Mouse (Mus musculus) heart, adult 2 months (tissue): ENCODE data around the gene Lman1l. TPM values are rescaled to one million over a fixed set of nuclear protein-coding genes. Genes with fewer than 3 reads are reported as not detected.

Source experiments
- DNase-seq, 2 experiments: peaks; one replicate each; pipeline ENCODE4 v3.0.0; 2021
- H3K27ac ChIP-seq: fragments of 200-600 bp; 2 replicates; pipeline ENCODE4 v1.8.1; 2022
- H3K27me3 ChIP-seq: fragments of 200-500 bp; 2 replicates; pipeline ENCODE4 v1.6.1; 2012; ENCODE audit warnings: mild to moderate bottlenecking, low read length, inconsistent platforms, mixed read lengths; ENCODE audit not compliant: control insufficient read depth, insufficient read depth
- H3K36me3 ChIP-seq: fragments of 200-500 bp; 2 replicates; pipeline ENCODE4 v1.6.1; 2012; ENCODE audit warnings: low read length, inconsistent platforms; ENCODE audit not compliant: control insufficient read depth, insufficient read depth
- H3K4me1 ChIP-seq: fragments of 200-500 bp; 2 replicates; pipeline ENCODE4 v1.6.1; 2011; ENCODE audit warnings: low read length; ENCODE audit not compliant: control insufficient read depth, insufficient read depth
- H3K4me3 ChIP-seq: fragments of 200-600 bp; 2 replicates; pipeline ENCODE4 v1.8.1; 2022
- H3K79me2 ChIP-seq: fragments of 200-500 bp; replicated peaks from 2 replicates; pipeline ENCODE4 v1.6.1; 2012; ENCODE audit warnings: mild to moderate bottlenecking, inconsistent platforms, low read length, moderate library complexity, mixed read lengths; ENCODE audit not compliant: control insufficient read depth, insufficient read depth
- H3K9ac ChIP-seq: fragments of 200-500 bp; 2 replicates; pipeline ENCODE4 v1.6.1; 2012; ENCODE audit warnings: low read depth, mild to moderate bottlenecking, control low read depth, inconsistent platforms, low read length, mixed read lengths
- CTCF ChIP-seq: fragments of 200-600 bp; IDR thresholded peaks from 2 replicates; pipeline ENCODE4 v1.8.1; 2022; ENCODE audit warnings: antibody characterized with exemption, mild to moderate bottlenecking, moderate library complexity
- EP300 ChIP-seq: fragments of 200-500 bp; IDR thresholded peaks from 2 replicates; pipeline ENCODE4 v1.6.1; 2011; ENCODE audit warnings: low read depth, low read length, control low read depth; ENCODE audit not compliant: insufficient read depth
- POLR2A ChIP-seq: fragments of 200-500 bp; IDR thresholded peaks from 2 replicates; pipeline ENCODE4 v1.6.1; 2011; ENCODE audit warnings: mild to moderate bottlenecking, low read depth, low read length, control low read depth; ENCODE audit not compliant: insufficient read depth
- WGBS: fragments of 180-500 bp; shearing (Covaris S2); methylation state at CpG from one replicate; pipeline ENCODE4 v1.1.7; 2018; 5-methylcytosine and 5-hydroxymethylcytosine counted together
- intact Hi-C: fragments of 180-260 bp; cut with DNase I; formaldehyde crosslinking; loops from one replicate; pipeline ENCODE4 v1.15.1; 2025
- polyA plus RNA-seq: library from polyadenylated mRNA; depleted of rRNA; stranded (reverse); fragments of >200 nt; gene quantifications from 2 replicates; pipeline ENCODE4 v1.2.3, GENCODE M21; 2012
- total RNA-seq, 2 experiments: library from RNA; stranded (reverse); gene quantifications; 2 replicates each; pipeline ENCODE4 v1.2.3; 2021

Lman1l gene
- total and polyA plus RNA-seq, 3 experiments: 0.20 TPM; not detected in 2

DNA sequence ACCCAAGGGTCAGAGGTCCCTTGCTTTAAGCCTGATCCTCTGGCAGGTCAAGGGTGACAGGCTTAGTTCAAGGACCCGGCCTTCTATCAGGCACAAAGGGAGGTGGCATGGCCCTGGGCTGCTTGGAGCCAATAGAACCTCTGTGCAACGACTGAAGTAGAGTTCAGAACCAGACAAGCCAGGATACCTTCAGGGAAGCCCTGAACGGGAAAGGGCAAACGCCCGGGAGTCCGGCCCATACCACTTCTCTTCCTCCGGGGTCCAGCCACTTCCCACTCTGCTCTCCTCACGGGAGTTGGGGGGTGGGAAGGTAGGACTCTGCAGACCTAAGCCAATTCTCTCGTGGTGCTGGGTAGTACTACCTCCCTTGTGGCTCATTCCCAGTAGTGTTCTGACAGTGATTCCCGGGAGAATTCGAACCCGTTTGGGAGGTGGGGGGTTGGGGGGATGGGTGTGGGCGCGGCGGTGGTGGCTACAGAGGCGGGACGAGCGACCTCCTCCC lies 23.9 kb upstream of the Lman1l start:
- DNase-seq: no peak
- H3K79me2 ChIP-seq: peaks cover 9% of the 10 kb centered on the region
- no peaks in the 10 kb centered on the region for H3K27me3 ChIP-seq
- H3K27ac ChIP-seq: peak overlapping the region; percentile 95
- intact Hi-C loops: no loop called here
- H3K4me1 ChIP-seq: peaks cover 35% of the 10 kb centered on the region
- H3K9ac ChIP-seq: peak overlapping the region; percentile 98
- 4% methylated on average over 18 of the region's 18 CpGs for WGBS
- TF ChIP-seq POLR2A (no peak), EP300 (no peak), CTCF (no peak)
- H3K4me3 ChIP-seq: peak overlapping the region; percentile 95
- peaks cover under 1% of the 10 kb centered on the region; the same call in 1 of the 2 replicates for H3K36me3 ChIP-seq

DNA sequence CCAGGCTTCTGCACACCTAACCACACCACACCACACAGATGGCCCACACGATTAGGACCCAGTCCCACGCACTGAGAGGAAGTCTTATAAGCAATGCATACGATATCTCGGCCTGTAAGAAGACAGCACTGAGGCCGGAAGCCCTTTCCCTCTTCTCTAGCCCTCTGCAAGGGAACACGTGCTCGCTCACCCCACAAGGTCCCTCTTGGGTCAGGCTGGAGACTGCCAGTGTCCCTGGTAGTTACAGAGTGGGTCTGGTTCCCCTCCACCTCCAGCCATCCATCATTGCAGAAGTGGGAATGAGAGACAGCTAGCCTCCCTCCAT lies 23.2 kb upstream of the Lman1l start:
- H3K27ac ChIP-seq: peak overlapping the region; percentile 95
- DNase-seq: peak in 1 of 2 experiments; percentile 48
- peaks cover 37% of the 10 kb centered on the region for H3K4me1 ChIP-seq
- intact Hi-C loops: no loop called here
- H3K36me3 ChIP-seq: peaks cover 4% of the 10 kb centered on the region; the same call in 1 of the 2 replicates
- H3K9ac ChIP-seq: peak overlapping the region; percentile 44
- 34% methylated on average over 7 of the region's 7 CpGs for WGBS
- H3K27me3 ChIP-seq: no peaks in the 10 kb centered on the region
- peaks cover 9% of the 10 kb centered on the region for H3K79me2 ChIP-seq
- no peak for TF ChIP-seq EP300
- TF ChIP-seq POLR2A: no peak
- TF ChIP-seq CTCF: no peak
- peak overlapping the region; percentile 20; the same call in 1 of the 2 replicates for H3K4me3 ChIP-seq

DNA sequence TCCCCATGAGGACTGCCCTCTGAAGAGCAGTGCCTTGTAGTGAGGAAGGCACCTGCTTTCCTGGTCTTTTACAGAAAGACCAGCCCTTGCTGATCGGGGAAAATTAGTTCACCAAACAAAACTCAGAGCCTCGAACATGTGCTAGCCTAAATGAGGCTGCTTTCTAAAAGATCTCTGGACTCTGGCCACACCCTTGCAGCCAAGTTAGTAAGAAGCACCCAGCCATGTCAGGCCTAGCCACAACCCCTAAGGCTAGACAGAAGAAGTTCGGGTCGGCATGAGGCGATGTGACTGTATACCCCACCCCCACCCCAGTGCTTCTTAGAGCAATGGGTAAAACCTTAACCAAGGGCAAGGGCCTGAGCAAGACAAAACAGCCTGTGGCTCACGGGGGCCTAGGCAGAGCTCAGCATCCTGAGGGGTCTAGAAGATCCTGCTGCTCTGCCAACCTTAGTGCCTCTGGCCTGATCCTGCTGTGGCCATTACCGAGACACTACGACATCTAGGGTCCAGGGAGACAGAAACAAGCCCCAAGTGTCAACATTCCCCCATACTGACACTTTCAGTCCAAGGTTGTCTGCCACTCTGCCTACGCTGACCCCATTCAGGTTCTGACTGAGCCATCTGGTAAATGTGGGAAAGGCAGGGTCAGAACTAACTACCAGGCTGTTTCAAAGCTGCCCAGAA lies 22.7 kb upstream of the Lman1l start:
- Histone ChIP-seq H3K4me3 (no peak overlapping the region), H3K4me1 (peaks cover 43% of the 10 kb centered on the region), H3K36me3 (peaks cover 4% of the 10 kb centered on the region; the same call in 1 of the 2 replicates), H3K27ac (peak overlapping the region; percentile 33), H3K9ac (peak overlapping the region; percentile 44), H3K27me3 (no peaks in the 10 kb centered on the region), H3K79me2 (peaks cover 11% of the 10 kb centered on the region)
- DNase-seq: no peak
- intact Hi-C loops: no loop called here
- 64% methylated on average over 9 of the region's 9 CpGs for WGBS
- no peak for TF ChIP-seq CTCF
- no peak for TF ChIP-seq EP300

DNA sequence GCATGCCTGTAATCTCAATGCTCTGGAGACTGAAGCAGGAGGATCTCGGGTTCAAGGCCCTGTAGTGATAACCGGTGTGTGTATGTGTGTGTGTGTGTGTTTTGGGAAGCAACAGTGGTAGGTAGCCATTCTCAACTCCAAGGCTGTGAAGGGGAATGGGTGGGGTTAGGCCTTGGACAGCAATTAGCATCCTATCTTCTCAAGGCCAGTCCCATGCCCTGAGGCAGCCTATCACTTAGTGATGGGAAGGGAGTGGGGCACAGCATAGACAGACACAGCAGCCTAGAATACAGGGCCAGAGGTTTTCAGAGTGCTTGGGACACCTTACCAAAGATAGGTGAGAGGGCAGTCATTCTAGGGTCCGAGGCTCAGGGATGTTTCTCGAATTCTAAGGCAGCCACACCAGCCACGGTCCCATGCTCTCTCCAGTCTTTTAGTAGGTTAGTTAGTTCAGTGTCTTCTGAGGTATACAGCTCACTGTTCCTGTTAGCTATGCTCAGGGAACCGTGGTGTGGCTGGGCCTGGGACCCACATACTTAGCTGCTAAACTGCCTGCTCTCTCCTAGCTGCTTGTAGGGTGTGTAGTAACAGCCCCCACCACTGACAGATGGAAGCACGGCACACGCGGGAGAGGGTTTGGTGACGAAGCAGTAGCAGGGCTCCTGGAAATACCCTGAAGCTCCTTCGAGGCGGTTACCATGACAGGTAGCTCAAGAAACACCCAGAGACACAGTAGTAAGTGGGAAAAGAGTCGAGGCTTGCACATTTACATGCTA lies 21.4 kb upstream of the Lman1l start:
- DNase-seq: no peak
- 75% methylated on average over 13 of the region's 13 CpGs for WGBS
- TF ChIP-seq POLR2A: no peak
- TF ChIP-seq CTCF: no peak
- no peak for TF ChIP-seq EP300
- H3K27me3 ChIP-seq: no peaks in the 10 kb centered on the region
- H3K4me3 ChIP-seq: no peak overlapping the region
- intact Hi-C loops: no loop called here
- H3K79me2 ChIP-seq: peaks cover 11% of the 10 kb centered on the region
- H3K27ac ChIP-seq: no peak overlapping the region; the same call in 1 of the 2 replicates
- peaks cover 4% of the 10 kb centered on the region; the same call in 1 of the 2 replicates for H3K36me3 ChIP-seq
- no peak overlapping the region for H3K9ac ChIP-seq
- peaks cover 53% of the 10 kb centered on the region for H3K4me1 ChIP-seq

- peaks cover 4% of the 10 kb centered on the region; the same call in 1 of the 2 replicates for H3K36me3 ChIP-seq
- peaks cover 11% of the 10 kb centered on the region for H3K79me2 ChIP-seq
- H3K27ac ChIP-seq: peak overlapping the region; percentile 68
- intact Hi-C loops: no loop called here
- DNase-seq: no peak
- no peak overlapping the region for H3K4me3 ChIP-seq
- TF ChIP-seq EP300: no peak
- no peak for TF ChIP-seq POLR2A
- TF ChIP-seq CTCF: no peak
- H3K4me1 ChIP-seq: peaks cover 54% of the 10 kb centered on the region
- 33% methylated on average over 1 of the region's 1 CpGs for WGBS
- H3K9ac ChIP-seq: no peak overlapping the region
- no peaks in the 10 kb centered on the region for H3K27me3 ChIP-seq
Measured at GRCm38 (mm10) chr9:57641022-57641421, 20.4 kb upstream of the Lman1l start.
